Mouse (Mus musculus) fibroblast of lung, adult 2 months (primary cell): ENCODE results near the gene AW549877.
A peak's percentile ranks its signal among the peaks of the same experiment; 100 is the strongest.

Experiments used
- DNase-seq: peaks from one replicate; pipeline ENCODE4 v3.0.0-alpha.2; 2011; ENCODE audit warnings: low read depth

AW549877 gene

GRCm38 (mm10) chr15:3995448-3996266, at the start of gene AW549877:
Gene AW549877, minus strand, starts transcription at chr15:3995744.
- peak; percentile 99 for DNase-seq

- DNase-seq, result peak; percentile 15
Measured at GRCm38 (mm10) chr15:4043032-4043471, 47.5 kb upstream of the AW549877 start.

DNA sequence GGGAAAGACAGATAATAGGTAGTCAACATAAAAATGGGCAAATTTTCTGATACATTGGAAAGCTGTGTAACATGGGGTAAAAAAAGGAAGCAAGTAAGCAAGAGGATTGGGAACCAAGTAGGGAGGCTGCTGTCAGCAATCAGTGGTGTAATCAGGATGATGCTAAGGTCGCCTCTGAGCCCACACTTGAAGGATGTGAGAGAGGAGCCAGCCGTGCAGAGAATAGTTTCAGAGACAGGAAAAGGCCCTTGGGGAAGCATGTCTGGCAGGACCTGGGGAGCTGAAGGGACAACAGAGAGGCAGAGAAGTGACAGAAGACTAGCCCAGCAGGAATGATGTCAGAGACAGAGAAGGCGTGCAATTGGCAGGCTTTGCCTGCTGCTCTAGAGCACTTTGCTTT, 46.9 kb upstream of the AW549877 start:
- no peak for DNase-seq

GRCm38 (mm10) chr15:4033168-4034004, 37.8 kb upstream of the AW549877 start:
- DNase-seq, result no peak

- no peak for DNase-seq
Measured at GRCm38 (mm10) chr15:4028960-4029359, 33.4 kb upstream of the AW549877 start.

DNA sequence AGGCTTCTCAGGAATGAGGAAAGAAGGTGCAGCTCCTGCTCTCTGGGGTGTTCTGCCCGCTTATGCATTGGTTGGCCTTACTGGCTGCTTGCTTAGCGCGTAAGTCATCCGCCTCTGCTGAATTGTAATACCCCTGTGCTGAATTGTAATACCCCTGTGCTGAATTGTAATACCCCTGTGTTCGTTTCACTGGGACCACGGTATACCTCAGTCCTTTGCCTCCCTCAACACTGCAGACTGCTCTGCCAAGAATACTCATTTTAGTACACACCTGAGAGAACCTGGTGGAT, 32.8 kb upstream of the AW549877 start:
- no peak for DNase-seq

- peak; percentile 11 for DNase-seq
Measured at GRCm38 (mm10) chr15:4027671-4028410, 32.3 kb upstream of the AW549877 start.

DNA sequence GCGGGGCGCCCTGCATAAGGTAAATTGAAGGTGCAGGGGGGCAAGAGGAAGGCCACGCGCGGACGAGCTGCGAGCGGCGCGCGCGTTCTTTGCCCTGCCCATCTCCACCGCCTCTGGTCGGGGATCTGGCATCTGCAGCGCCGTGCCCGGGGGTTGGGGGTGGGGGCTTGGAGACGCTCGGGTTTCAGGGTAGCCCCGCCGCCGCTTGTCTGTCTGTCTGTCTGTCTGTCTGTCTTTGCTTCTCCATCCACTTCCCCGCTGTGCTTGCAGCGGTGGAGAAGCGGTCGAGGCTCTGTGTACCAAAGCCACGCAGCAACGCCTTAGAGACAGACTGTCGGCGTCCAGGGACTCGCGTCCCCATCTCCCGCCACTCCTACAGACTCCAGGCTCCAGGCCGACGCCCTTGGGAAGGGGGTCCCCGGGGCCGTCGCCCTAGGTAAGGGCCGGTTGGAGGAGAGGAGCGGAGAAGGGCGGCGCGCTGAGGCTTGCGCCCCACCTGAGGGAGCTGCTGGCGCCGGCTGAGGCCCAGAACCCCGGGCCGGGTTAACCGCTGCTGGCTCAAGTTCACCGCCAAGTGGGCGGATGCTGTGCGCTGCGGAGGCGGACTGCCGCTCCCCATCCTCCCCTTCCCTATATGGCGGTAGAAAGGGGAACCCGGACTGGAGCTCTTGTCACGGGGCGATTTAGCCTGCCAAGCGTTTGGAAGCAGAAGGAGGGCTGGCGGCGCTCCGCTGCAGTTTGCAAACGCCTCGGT, 31.5 kb upstream of the AW549877 start:
- DNase-seq, result peak; percentile 58

DNA sequence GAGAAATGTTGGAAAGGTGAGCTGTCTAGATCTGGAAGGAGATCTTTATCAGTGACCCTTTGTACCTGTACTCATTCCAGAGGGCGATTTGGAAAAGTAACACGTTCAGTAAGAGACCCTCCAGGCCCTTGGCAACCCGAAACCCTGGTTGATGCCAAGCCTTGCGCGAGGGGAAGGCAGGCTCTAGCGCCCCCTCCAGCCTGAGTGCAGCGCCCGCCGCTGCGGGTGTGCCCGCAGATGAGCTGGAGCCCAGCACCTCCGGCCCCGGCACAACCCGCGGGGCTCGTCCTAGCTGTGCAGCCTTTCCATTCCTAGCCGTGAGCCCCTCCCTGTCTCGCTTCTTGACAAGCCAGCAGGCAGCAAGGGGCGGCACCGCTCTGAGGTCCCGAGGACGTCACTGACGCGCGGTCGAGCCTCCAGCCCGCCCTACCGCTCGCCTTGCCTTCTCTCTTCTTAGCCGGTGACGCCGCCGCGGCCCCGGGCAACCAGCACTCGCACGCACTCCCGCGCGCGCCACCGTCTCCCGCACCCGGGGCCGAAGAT, 30.8 kb upstream of the AW549877 start, which contains the start of gene Oxct1:
TSS of gene Oxct1 (plus strand) at position 153 of the 543 bp plus-strand sequence.
- peak; percentile 77 for DNase-seq

DNA sequence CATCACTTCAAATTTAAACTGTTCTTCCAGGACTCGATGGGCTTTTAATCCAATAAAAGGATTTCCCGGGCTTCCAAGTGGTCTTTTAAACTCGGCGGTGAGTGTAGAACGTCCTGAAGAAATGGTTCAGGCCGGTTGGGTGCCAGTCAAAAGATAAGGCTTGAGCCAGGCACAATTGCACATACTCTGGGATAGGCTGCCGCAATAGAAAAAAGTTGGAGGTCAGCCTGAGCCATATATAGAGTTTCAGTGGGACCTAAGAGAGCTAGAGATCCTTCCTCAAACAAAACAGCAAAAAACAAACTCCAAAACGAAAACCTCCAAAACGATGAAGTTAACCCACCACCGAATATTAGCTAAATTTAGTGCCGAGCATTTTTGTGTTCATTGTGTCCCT, 30.0 kb upstream of the AW549877 start:
- DNase-seq, result no peak

DNA sequence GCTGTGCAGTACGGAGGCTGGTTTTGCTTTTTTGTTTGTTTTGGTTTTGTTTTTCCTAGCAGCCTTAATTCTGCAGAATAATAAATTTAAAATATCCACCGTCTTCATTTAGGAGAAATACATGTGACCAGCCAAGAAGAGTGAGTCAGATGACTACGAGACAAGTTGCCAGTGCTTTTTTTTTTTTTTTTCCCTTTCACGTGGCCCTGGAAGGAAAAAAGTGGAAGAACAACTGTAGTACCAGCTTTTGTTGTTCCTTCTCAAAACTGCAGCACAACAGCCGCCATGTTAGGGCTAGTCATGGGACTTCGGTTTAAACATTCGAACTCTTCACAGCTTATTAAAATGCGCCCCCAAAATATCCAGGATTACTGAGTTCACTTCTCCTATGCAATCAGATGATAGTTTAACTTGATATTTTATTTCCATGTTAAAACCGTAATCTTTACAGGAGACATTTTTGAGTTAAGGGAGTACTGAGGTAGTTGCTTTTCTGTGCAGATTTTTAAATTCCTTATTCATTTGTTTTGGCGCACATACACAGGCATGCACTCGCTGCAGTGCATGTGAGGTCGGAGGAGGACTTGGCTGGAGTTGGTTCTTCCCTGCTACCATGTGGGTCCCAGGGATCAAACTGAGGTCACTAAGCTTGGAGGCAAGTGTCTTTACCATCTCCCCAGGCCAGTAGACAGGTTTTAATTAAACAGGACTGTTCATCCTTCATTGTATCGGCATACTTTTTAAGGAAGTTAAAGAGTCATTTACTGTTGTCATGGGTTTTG, 29.4 kb upstream of the AW549877 start:
- peak; percentile 63 for DNase-seq

- no peak for DNase-seq
Measured at GRCm38 (mm10) chr15:4023747-4024146, 28.2 kb upstream of the AW549877 start.

DNA sequence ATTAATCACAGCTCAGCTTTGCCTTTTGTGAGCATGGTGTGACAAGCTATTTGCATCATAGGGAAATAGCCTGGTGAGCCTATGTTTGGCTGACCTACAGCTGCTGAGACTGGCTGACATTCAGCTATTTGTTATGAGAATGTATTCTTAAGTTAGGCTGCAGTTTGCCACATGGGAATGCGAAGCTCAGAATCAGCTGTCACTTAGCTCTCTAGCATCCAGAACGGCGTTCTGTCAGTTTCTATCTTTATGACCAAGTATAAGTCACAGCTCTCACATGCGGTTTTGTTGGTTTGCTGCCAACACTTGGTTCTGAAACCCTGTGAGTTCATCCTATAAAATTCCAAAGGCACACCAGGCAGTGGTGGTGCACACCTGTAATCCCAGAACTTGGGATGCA, 25.2 kb upstream of the AW549877 start:
- no peak for DNase-seq

- DNase-seq, result no peak
Measured at GRCm38 (mm10) chr15:4013873-4014272, 18.3 kb upstream of the AW549877 start.

DNA sequence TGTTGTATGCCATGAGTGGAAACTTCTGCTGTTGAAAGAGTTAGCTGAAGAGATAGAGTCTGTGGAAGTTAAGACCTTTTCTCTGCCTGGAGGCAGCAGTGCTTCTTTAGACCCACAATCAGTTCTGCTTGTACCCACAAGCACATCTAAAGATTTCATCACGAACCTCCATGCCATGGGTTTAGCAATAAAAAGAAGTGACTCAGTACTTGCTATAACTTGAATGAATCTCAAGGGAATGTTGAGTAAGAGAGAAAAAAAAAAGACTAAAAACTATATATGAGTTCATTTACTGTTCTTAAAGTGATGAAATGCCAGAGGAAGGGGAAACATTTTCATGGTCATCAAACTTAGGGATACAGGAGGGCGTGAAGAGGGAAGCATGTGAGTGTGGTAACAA, 5.0 kb upstream of the AW549877 start:
- DNase-seq, result no peak

- DNase-seq, result no peak
Measured at GRCm38 (mm10) chr15:3999144-3999543, 3.6 kb upstream of the AW549877 start.

- DNase-seq, result no peak
Measured at GRCm38 (mm10) chr15:3996267-3997010, 895 bp upstream of the AW549877 start.

DNA sequence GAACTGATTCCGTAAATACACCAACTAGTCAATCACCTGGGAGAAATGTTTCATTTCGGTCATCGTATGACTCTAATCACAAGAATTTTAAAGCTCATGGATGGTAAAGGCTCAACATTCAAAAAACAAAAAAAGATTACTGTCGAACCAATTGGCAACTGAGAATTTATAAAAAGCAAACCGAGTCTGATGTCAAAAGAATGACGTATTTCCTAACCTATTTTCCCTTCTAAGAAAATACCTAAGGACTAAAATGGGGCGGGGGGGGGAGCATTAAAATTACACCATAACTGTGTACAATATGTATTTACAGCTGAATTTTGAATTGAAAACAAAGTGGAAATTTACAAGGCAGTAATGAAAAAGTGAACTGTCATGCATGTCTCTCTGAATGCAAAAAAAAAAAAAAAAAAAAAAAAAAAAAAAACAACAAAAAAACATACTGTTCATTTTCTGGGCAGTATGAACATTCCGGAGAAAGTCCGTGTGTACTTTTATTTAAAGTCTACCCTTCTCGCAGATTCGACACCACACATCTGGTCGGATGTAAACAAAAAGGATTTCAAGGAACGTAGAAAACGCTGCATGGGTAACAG, 594 bp downstream of the AW549877 start:
- DNase-seq, result no peak

GRCm38 (mm10) chr15:3987981-3988380, 7.6 kb downstream of the AW549877 start:
- no peak for DNase-seq

- no peak for DNase-seq
Measured at GRCm38 (mm10) chr15:3984876-3985275, 10.7 kb downstream of the AW549877 start.
